Mouse (Mus musculus) adrenal gland, adult (tissue): ENCODE measurements at regions not wholly inside any gene's neighbourhood (a gene's known extent, or its start where the extent isn't known, plus 50 kb on each side); places are given as distances from the start of the nearest gene placed in this dataset.

Experiments used
- DNase-seq, 2 experiments: peaks; one replicate each; pipeline ENCODE4 v3.0.0; 2022 to 2023; ENCODE audit warnings: low spot score in 1 of 2; ENCODE audit not compliant: inconsistent age in 2 of 2

DNA sequence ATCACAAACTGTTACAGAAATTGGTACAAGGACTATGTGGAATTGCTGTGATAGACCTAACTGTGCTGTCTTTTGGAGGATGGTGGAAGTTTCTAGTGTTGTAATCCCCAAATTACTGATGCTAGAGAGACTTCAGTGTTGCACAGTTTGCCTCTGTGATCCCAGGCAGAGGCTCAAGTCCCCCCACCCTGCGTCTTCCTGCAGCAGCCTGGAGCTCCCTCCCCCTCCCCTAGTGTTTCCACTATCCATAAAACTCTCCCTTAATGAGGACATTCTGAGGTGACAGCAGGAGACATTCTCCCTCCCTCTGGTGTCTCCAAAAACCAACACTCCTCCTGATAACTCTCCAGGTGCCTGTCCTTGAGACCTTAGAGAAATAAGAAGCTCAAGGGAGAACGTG is 242.8 kb downstream of the 1700064H15Rik start:
- no peak for DNase-seq

GRCm38 (mm10) chr3:19368998-19369397 is 259.5 kb downstream of the 1700064H15Rik start:
- DNase-seq: no peak

DNA sequence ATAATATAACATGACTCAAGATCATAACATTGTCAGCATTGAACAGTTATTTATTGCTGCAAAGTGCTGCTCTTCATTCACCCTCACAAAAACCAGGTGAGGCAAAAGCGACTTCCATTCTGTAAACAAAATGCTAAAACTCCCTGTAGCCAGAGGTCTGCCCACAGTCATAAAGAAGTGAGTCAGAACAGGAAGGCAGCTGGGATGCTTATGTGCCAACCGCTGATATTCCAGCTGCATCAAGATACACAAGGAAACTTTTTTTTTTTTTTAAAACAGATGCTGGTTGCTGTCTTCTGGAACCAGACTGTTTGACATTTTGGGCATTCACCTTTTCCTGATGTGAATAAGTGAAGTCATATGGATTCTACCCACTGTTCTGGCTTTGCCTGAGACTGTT is 260.7 kb downstream of the 1700064H15Rik start:
- DNase-seq: no peak
